Mouse (Mus musculus): Measurements from ENCODE around the gene Znrf2. TPM values are rescaled to one million over a fixed set of nuclear protein-coding genes. Genes with fewer than 3 reads are reported as not detected.

Gene Znrf2
- polyA plus RNA-seq, 2 experiments, result 2.1 to 3.3 TPM

- Histone ChIP-seq H3K4me3 (ENCODE audit: insufficient read depth in 1 of 2, low read depth in 2 of 2, low read length in 2 of 2) (no peak overlapping the region), H3K9me3 (ENCODE audit: control insufficient read depth, low read length) (no peaks in the 10 kb centered on the region), H3K4me2 (ENCODE audit: low read depth) (no peak overlapping the region), H3K36me3 (replicated peaks; ENCODE audit: control insufficient read depth, insufficient read depth, low read depth) (no peaks in the 10 kb centered on the region), H3K9ac (replicated peaks) (no peak overlapping the region), H3K27me3 (ENCODE audit: control insufficient read depth, insufficient read depth, low read length) (no peaks in the 10 kb centered on the region), H3K4me1 (replicated peaks; ENCODE audit: control insufficient read depth in 2 of 2, insufficient read depth in 2 of 2, low read length in 1 of 2) (peaks cover 0 to 5% of the 10 kb centered on the region in 2 experiments; a peak in 2 of 4 replicates), H3K27ac (no peak overlapping the region)
- TF ChIP-seq CTCF (IDR thresholded peaks at IDR 0.05; ENCODE audit: low read depth), result no peak
- TF ChIP-seq EP300 (IDR thresholded peaks at IDR 0.05; ENCODE audit: low read depth), result no peak
- DNase-seq (ENCODE audit: low read depth in 3 of 3, low spot score in 3 of 3) (no peak), ATAC-seq (ENCODE audit: insufficient read depth) (no peak)
Observed at GRCm38 (mm10) chr6:54841399-54841798, 24.7 kb downstream of the Znrf2 start.

- no peak overlapping the region for H3K27ac ChIP-seq
- TF ChIP-seq EP300 (IDR thresholded peaks at IDR 0.05; ENCODE audit: low read depth), result no peak
- TF ChIP-seq CTCF (IDR thresholded peaks at IDR 0.05; ENCODE audit: low read depth), result no peak
- H3K9ac ChIP-seq (replicated peaks), result no peak overlapping the region
- ATAC-seq (ENCODE audit: insufficient read depth) (no peak), DNase-seq (ENCODE audit: low read depth in 3 of 3, low spot score in 3 of 3) (no peak)
- H3K4me2 ChIP-seq (ENCODE audit: low read depth), result no peak overlapping the region
- no peak overlapping the region for H3K4me3 ChIP-seq (ENCODE audit: insufficient read depth in 1 of 2, low read depth in 2 of 2, low read length in 2 of 2)
- 20% methylated on average over 1 of the region's 1 CpGs for WGBS (ENCODE audit: insufficient replicate concordance)
- peaks cover 0 to 5% of the 10 kb centered on the region in 2 experiments; a peak in 2 of 4 replicates for H3K4me1 ChIP-seq (replicated peaks; ENCODE audit: control insufficient read depth in 2 of 2, insufficient read depth in 2 of 2, low read length in 1 of 2)
- no peaks in the 10 kb centered on the region for H3K36me3 ChIP-seq (replicated peaks; ENCODE audit: control insufficient read depth, insufficient read depth, low read depth)
- no peaks in the 10 kb centered on the region for H3K27me3 ChIP-seq (ENCODE audit: control insufficient read depth, insufficient read depth, low read length)
- H3K9me3 ChIP-seq (ENCODE audit: control insufficient read depth, low read length), result no peaks in the 10 kb centered on the region
Observed at GRCm38 (mm10) chr6:54842041-54842440, 25.3 kb downstream of the Znrf2 start.

- 64% methylated on average over 3 of the region's 3 CpGs for WGBS (ENCODE audit: insufficient replicate concordance)
- DNase-seq (ENCODE audit: low read depth in 3 of 3, low spot score in 3 of 3) (no peak), ATAC-seq (ENCODE audit: insufficient read depth) (no peak)
- Histone ChIP-seq H3K4me3 (ENCODE audit: insufficient read depth in 1 of 2, low read depth in 2 of 2, low read length in 2 of 2) (no peak overlapping the region), H3K36me3 (replicated peaks; ENCODE audit: control insufficient read depth, insufficient read depth, low read depth) (no peaks in the 10 kb centered on the region), H3K9me3 (ENCODE audit: control insufficient read depth, low read length) (no peaks in the 10 kb centered on the region), H3K4me1 (replicated peaks; ENCODE audit: control insufficient read depth in 2 of 2, insufficient read depth in 2 of 2, low read length in 1 of 2) (peaks cover 22 to 29% of the 10 kb centered on the region in 2 experiments), H3K27me3 (ENCODE audit: control insufficient read depth, insufficient read depth, low read length) (no peaks in the 10 kb centered on the region), H3K9ac (replicated peaks) (no peak overlapping the region), H3K27ac (no peak overlapping the region), H3K4me2 (ENCODE audit: low read depth) (no peak overlapping the region)
- no peak for TF ChIP-seq CTCF (IDR thresholded peaks at IDR 0.05; ENCODE audit: low read depth)
- no peak for TF ChIP-seq EP300 (IDR thresholded peaks at IDR 0.05; ENCODE audit: low read depth)
Observed at GRCm38 (mm10) chr6:54848546-54848945, 31.8 kb downstream of the Znrf2 start.

- 10% methylated on average over 4 of the region's 4 CpGs for WGBS (ENCODE audit: insufficient replicate concordance)
- ATAC-seq (ENCODE audit: insufficient read depth) (no peak), DNase-seq (ENCODE audit: low read depth in 3 of 3, low spot score in 3 of 3) (no peak)
- Histone ChIP-seq H3K4me3 (ENCODE audit: insufficient read depth in 1 of 2, low read depth in 2 of 2, low read length in 2 of 2) (no peak overlapping the region), H3K9ac (replicated peaks) (no peak overlapping the region), H3K4me2 (ENCODE audit: low read depth) (no peak overlapping the region), H3K4me1 (replicated peaks; ENCODE audit: control insufficient read depth in 2 of 2, insufficient read depth in 2 of 2, low read length in 1 of 2) (peaks cover 22 to 29% of the 10 kb centered on the region in 2 experiments), H3K27ac (no peak overlapping the region), H3K36me3 (replicated peaks; ENCODE audit: control insufficient read depth, insufficient read depth, low read depth) (no peaks in the 10 kb centered on the region), H3K9me3 (ENCODE audit: control insufficient read depth, low read length) (no peaks in the 10 kb centered on the region), H3K27me3 (ENCODE audit: control insufficient read depth, insufficient read depth, low read length) (no peaks in the 10 kb centered on the region)
- TF ChIP-seq CTCF (IDR thresholded peaks at IDR 0.05; ENCODE audit: low read depth), result no peak
- no peak for TF ChIP-seq EP300 (IDR thresholded peaks at IDR 0.05; ENCODE audit: low read depth)
Observed at GRCm38 (mm10) chr6:54849179-54850156, 32.8 kb downstream of the Znrf2 start.

GRCm38 (mm10) chr6:54851778-54852177 is 35.1 kb downstream of the Znrf2 start:
- no peaks in the 10 kb centered on the region for H3K9me3 ChIP-seq (ENCODE audit: control insufficient read depth, low read length)
- peak; percentile 82 for ATAC-seq (ENCODE audit: insufficient read depth)
- no peak overlapping the region for H3K4me3 ChIP-seq (ENCODE audit: insufficient read depth in 1 of 2, low read depth in 2 of 2, low read length in 2 of 2)
- no peaks in the 10 kb centered on the region for H3K27me3 ChIP-seq (ENCODE audit: control insufficient read depth, insufficient read depth, low read length)
- H3K36me3 ChIP-seq (replicated peaks; ENCODE audit: control insufficient read depth, insufficient read depth, low read depth), result no peaks in the 10 kb centered on the region
- peaks cover 22 to 36% of the 10 kb centered on the region in 2 experiments for H3K4me1 ChIP-seq (replicated peaks; ENCODE audit: control insufficient read depth in 2 of 2, insufficient read depth in 2 of 2, low read length in 1 of 2)
- DNase-seq (ENCODE audit: low read depth in 3 of 3, low spot score in 3 of 3), result peak; percentile 20 to 39 (median 38)
- H3K4me2 ChIP-seq (ENCODE audit: low read depth), result peak overlapping the region; percentile 39
- no peak overlapping the region; the same call in 1 of the 2 replicates for H3K9ac ChIP-seq (replicated peaks)
- TF ChIP-seq CTCF (IDR thresholded peaks at IDR 0.05; ENCODE audit: low read depth), result no peak
- peak; percentile 52 for TF ChIP-seq EP300 (IDR thresholded peaks at IDR 0.05; ENCODE audit: low read depth)
- no peak overlapping the region for H3K27ac ChIP-seq
- 14% methylated on average over 4 of the region's 4 CpGs for WGBS (ENCODE audit: insufficient replicate concordance)

All from liver, embryonic 14.5 days (tissue).